Mouse (Mus musculus) E14TG2a.4 (cell line): ENCODE data around the gene Plcb1.

Source experiments
- CTCF ChIP-seq: conservative IDR thresholded peaks from 2 replicates; pipeline ENCODE4 v1.5.1; 2014; ENCODE audit warnings: low read length
- NANOG ChIP-seq: IDR thresholded peaks from 2 replicates; pipeline ENCODE4 v1.6.1; 2014; ENCODE audit warnings: borderline replicate concordance, low read length, mixed read lengths

DNA sequence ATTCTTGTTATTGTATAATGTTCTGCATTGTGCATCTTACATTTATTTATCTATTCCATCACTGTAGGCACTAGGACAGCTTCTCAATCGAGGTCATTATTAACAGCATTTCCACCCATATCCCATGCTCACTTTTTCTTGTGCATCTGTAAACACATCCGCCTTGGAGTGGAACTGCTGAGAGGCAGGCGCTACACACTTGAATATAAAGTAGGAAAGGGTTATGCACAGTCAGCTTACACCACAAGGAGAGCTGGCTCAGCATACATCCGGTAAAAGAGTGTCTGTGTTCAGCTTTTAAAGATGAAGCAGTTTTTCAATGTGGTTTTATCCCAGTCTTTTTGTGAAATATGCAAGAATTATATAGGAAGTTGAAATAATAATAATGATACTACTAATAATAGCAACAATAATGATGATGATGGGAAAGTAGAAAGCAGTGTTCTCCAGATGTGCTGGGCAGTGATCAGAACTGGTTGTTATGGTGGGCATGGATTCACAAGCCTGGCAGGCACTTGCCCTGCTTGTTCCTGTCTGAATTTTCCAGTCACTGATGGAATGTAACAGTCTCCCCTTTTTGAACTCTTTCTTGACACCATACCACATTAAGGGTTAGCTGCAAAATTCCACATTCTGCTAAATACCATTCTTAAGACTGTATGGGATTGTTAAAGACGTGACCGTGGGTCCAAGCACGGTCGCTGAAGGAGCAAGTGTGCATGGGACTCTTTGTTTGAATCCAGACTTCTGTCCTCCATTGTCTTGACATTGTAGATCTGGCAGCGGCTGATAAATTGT is 86.0 kb downstream of the Plcb1 start:
- TF ChIP-seq CTCF (no peak), NANOG (no peak)
